Mouse (Mus musculus) liver, embryonic 13.5 days (tissue): ENCODE results near the gene Gm20696. TPM values are rescaled to one million over a fixed set of nuclear protein-coding genes. Genes with fewer than 3 reads are reported as not detected.

ENCODE experiments used
- ATAC-seq: fragments of 200-750 bp; cut with Nextera tagmentation; 2 replicates; pipeline ENCODE4 v1.8.0; 2017; ENCODE audit warnings: low read depth, mild to moderate bottlenecking, moderate number of reproducible peaks, moderate library complexity
- DNase-seq: peaks from one replicate; pipeline ENCODE4 v3.0.0; 2022
- H3K27ac ChIP-seq: fragments of 300-500 bp; sonication (generic); 2 replicates; pipeline ENCODE4 v1.5.1; 2015; ENCODE audit warnings: moderate library complexity, mild to moderate bottlenecking, inconsistent platforms
- H3K27me3 ChIP-seq: fragments of 300-500 bp; sonication (generic); 2 replicates; pipeline ENCODE4 v1.6.1; 2015; ENCODE audit warnings: mild to moderate bottlenecking, inconsistent platforms
- H3K36me3 ChIP-seq: fragments of 300-500 bp; sonication (generic); 2 replicates; pipeline ENCODE4 v1.6.1; 2015; ENCODE audit warnings: mild to moderate bottlenecking, inconsistent platforms
- H3K4me1 ChIP-seq: fragments of 300-500 bp; sonication (generic); replicated peaks from 2 replicates; pipeline ENCODE4 v1.6.1; 2015; ENCODE audit warnings: inconsistent platforms
- H3K4me2 ChIP-seq: fragments of 300-500 bp; sonication (generic); 2 replicates; pipeline ENCODE4 v1.6.1; 2015; ENCODE audit warnings: inconsistent platforms, mild to moderate bottlenecking, moderate library complexity
- H3K4me3 ChIP-seq: fragments of 300-500 bp; sonication (generic); replicated peaks from 2 replicates; pipeline ENCODE4 v1.5.1; 2015; ENCODE audit warnings: mild to moderate bottlenecking, inconsistent platforms
- H3K9ac ChIP-seq: fragments of 300-500 bp; sonication (generic); 2 replicates; pipeline ENCODE4 v1.6.1; 2015; ENCODE audit warnings: mild to moderate bottlenecking, inconsistent platforms
- H3K9me3 ChIP-seq: fragments of 300-500 bp; sonication (generic); replicated peaks from 2 replicates; pipeline ENCODE4 v1.6.1; 2016; ENCODE audit warnings: inconsistent platforms
- WGBS: fragments of 180-500 bp; shearing (Covaris S2); methylation state at CpG from one replicate; pipeline ENCODE4 v1.1.7; 2015; ENCODE audit not compliant: insufficient replicate concordance; 5-methylcytosine and 5-hydroxymethylcytosine counted together
- polyA plus RNA-seq: library from polyadenylated mRNA; unstranded; fragments of >200 nt; fragmentation: Nextera tagmentation; extraction: Ambion mirVana; gene quantifications from 2 replicates; pipeline ENCODE4 v1.2.1, GENCODE M21; 2015

Gm20696 gene
- polyA plus RNA-seq, 1 experiment from 2014 or later: 0.58 TPM

GRCm38 (mm10) chr6:99275381-99276296, 391.0 kb downstream of the Gm20696 start:
- Histone ChIP-seq H3K9ac (no peak overlapping the region), H3K4me2 (no peak overlapping the region), H3K4me3 (no peak overlapping the region), H3K27me3 (no peaks in the 10 kb centered on the region), H3K27ac (peak overlapping the region; percentile 29; the same call in 1 of the 2 replicates), H3K36me3 (no peaks in the 10 kb centered on the region), H3K4me1 (peaks cover 30% of the 10 kb centered on the region), H3K9me3 (no peaks in the 10 kb centered on the region)
- ATAC-seq (no peak), DNase-seq (no peak)
- 57% methylated on average over 21 of the region's 21 CpGs for WGBS

DNA sequence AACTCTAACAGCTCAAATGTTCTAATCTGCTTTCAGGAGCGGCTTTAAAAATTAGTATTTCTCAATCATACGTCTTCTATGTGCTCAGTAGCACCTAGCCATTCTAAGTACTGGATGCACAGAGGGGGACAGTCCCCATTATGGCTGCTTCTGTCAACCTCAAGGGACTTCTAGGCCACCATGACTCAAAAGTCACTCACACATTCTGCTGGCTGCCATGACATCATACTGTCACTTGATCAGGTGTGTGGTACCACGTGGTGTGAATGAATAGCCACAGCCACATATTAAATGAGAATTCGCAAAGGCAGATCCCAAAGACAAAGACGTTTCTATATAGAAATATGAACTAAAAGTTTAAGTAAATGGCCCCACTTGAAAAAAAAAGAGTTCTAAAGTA, 391.9 kb downstream of the Gm20696 start:
- Histone ChIP-seq H3K4me2 (no peak overlapping the region), H3K27me3 (no peaks in the 10 kb centered on the region), H3K9me3 (no peaks in the 10 kb centered on the region), H3K4me3 (no peak overlapping the region), H3K36me3 (no peaks in the 10 kb centered on the region), H3K9ac (no peak overlapping the region), H3K27ac (no peak overlapping the region), H3K4me1 (peaks cover 30% of the 10 kb centered on the region)
- DNase-seq: no peak
- ATAC-seq: no peak
- WGBS: 73% methylated on average over 5 of the region's 5 CpGs

- Histone ChIP-seq H3K9ac (no peak overlapping the region), H3K36me3 (no peaks in the 10 kb centered on the region), H3K4me2 (no peak overlapping the region), H3K4me1 (peaks cover 30% of the 10 kb centered on the region), H3K27me3 (no peaks in the 10 kb centered on the region), H3K4me3 (no peak overlapping the region), H3K9me3 (no peaks in the 10 kb centered on the region), H3K27ac (no peak overlapping the region)
- DNase-seq: no peak
- 57% methylated on average over 6 of the region's 6 CpGs for WGBS
- no peak for ATAC-seq
These were observed 392.4 kb downstream of the Gm20696 start for GRCm38 (mm10) chr6:99274222-99274621.

- no peak overlapping the region for H3K9ac ChIP-seq
- no peak for ATAC-seq
- no peak overlapping the region for H3K4me3 ChIP-seq
- DNase-seq: no peak
- no peak overlapping the region for H3K4me2 ChIP-seq
- H3K9me3 ChIP-seq: no peaks in the 10 kb centered on the region
- H3K27me3 ChIP-seq: no peaks in the 10 kb centered on the region
- 68% methylated on average over 5 of the region's 5 CpGs for WGBS
- H3K4me1 ChIP-seq: peaks cover 30% of the 10 kb centered on the region
- H3K36me3 ChIP-seq: no peaks in the 10 kb centered on the region
- H3K27ac ChIP-seq: no peak overlapping the region
These were observed 393.4 kb downstream of the Gm20696 start for GRCm38 (mm10) chr6:99273177-99273576.

- Histone ChIP-seq H3K4me2 (no peak overlapping the region), H3K4me3 (no peak overlapping the region), H3K27ac (no peak overlapping the region), H3K9me3 (no peaks in the 10 kb centered on the region), H3K9ac (no peak overlapping the region), H3K36me3 (no peaks in the 10 kb centered on the region), H3K4me1 (peaks cover 26% of the 10 kb centered on the region), H3K27me3 (no peaks in the 10 kb centered on the region)
- 63% methylated on average over 3 of the region's 3 CpGs for WGBS
- ATAC-seq (no peak), DNase-seq (no peak)
These were observed 394.4 kb downstream of the Gm20696 start for GRCm38 (mm10) chr6:99272174-99272573.

DNA sequence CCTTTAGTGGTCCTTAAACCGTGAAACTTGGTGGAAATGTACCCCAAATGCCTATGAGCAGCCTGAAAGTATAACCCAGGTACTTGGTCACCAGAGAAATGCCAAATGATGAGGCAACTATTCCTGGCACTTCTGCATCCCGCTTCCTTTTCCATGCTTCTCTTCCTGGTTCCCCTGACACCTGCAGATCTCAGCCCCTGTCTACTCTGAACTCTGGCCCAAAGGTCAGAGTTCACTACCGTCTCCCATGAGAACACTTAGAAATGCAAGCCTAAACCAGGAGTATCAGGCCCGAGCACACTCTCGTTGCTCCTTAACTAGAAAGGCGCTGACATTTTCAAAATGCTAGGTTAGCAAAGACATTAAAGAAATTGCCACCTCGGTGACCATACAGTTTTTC, 394.9 kb downstream of the Gm20696 start:
- WGBS: 68% methylated on average over 7 of the region's 7 CpGs
- Histone ChIP-seq H3K4me3 (no peak overlapping the region), H3K27ac (no peak overlapping the region), H3K36me3 (no peaks in the 10 kb centered on the region), H3K4me2 (no peak overlapping the region), H3K27me3 (no peaks in the 10 kb centered on the region), H3K9me3 (no peaks in the 10 kb centered on the region), H3K9ac (no peak overlapping the region), H3K4me1 (peaks cover 25% of the 10 kb centered on the region)
- no peak for ATAC-seq
- no peak for DNase-seq

DNA sequence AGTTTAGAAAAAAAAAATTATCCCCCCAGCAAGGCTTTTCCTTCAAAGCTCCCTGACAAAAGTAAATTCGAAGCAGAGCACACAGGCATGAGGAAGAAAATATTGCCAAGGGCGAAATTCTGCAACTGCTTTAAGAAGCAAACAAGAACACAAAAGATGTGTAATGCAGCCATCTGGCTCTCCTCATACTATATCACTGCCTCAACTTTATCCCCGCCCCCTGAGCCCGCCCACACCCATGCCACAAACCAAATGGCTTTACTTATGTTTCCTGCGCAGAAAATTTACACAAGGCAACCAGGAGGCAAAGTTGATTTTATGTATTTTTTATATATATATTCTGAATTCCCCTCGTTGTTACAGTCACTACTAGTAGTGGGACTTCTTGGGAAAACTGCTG, 396.7 kb downstream of the Gm20696 start:
- H3K4me1 ChIP-seq: peaks cover 33% of the 10 kb centered on the region
- no peaks in the 10 kb centered on the region for H3K27me3 ChIP-seq
- H3K4me2 ChIP-seq: no peak overlapping the region
- H3K36me3 ChIP-seq: no peaks in the 10 kb centered on the region
- H3K9me3 ChIP-seq: no peaks in the 10 kb centered on the region
- no peak for ATAC-seq
- H3K9ac ChIP-seq: no peak overlapping the region
- DNase-seq: no peak
- no peak overlapping the region for H3K4me3 ChIP-seq
- no peak overlapping the region for H3K27ac ChIP-seq
- WGBS: 54% methylated on average over 6 of the region's 6 CpGs

- Histone ChIP-seq H3K36me3 (no peaks in the 10 kb centered on the region), H3K27me3 (no peaks in the 10 kb centered on the region), H3K4me3 (no peak overlapping the region), H3K4me1 (peaks cover 38% of the 10 kb centered on the region), H3K9me3 (no peaks in the 10 kb centered on the region), H3K27ac (no peak overlapping the region), H3K9ac (no peak overlapping the region), H3K4me2 (no peak overlapping the region)
- 71% methylated on average over 20 of the region's 20 CpGs for WGBS
- DNase-seq (no peak), ATAC-seq (no peak)
These were observed 398.2 kb downstream of the Gm20696 start for GRCm38 (mm10) chr6:99268171-99269061.

- no peaks in the 10 kb centered on the region for H3K27me3 ChIP-seq
These were observed 400.5 kb downstream of the Gm20696 start for GRCm38 (mm10) chr6:99265945-99266656.

DNA sequence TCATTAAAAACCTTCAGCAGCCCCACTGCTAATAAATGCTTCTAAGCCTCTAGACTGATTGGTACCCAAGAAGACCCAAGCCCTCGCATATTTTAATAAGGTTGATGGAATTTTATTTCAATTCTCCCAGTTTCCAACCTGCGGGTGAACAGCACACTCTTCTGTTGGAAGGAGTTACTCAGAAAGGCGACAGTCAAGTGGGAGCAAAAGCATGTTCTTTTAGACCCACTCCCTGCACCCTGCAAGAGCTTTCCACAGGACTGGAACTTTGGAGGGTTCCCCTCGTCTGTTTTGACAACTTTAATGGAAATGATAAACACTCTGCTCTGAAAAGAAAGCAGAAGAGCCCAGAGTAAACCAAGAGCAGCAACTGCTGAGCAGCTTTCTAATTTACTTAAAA, 401.4 kb downstream of the Gm20696 start:
- H3K4me2 ChIP-seq: peak overlapping the region; percentile 42; the same call in 1 of the 2 replicates
- no peak overlapping the region for H3K4me3 ChIP-seq
- no peaks in the 10 kb centered on the region for H3K36me3 ChIP-seq
- H3K27me3 ChIP-seq: no peaks in the 10 kb centered on the region
- H3K9me3 ChIP-seq: no peaks in the 10 kb centered on the region
- DNase-seq: no peak
- 33% methylated on average over 4 of the region's 4 CpGs for WGBS
- ATAC-seq: no peak
- no peak overlapping the region for H3K27ac ChIP-seq
- H3K4me1 ChIP-seq: peaks cover 32% of the 10 kb centered on the region
- H3K9ac ChIP-seq: no peak overlapping the region

More at GRCm38 (mm10) chr6:99265945-99266656, 400.5 kb downstream of the Gm20696 start:
- H3K27ac ChIP-seq: peak overlapping the region; percentile 56
- no peaks in the 10 kb centered on the region for H3K36me3 ChIP-seq
- peak overlapping the region; percentile 29 for H3K4me3 ChIP-seq
- H3K4me2 ChIP-seq: peak overlapping the region; percentile 42
- H3K9ac ChIP-seq: peak overlapping the region; percentile 34
- H3K4me1 ChIP-seq: peaks cover 32% of the 10 kb centered on the region
- H3K9me3 ChIP-seq: no peaks in the 10 kb centered on the region
- WGBS: 27% methylated on average over 13 of the region's 13 CpGs
- 0 out of 2 replicates have a peak, but pooled peaks have one; percentile 23 for ATAC-seq
- DNase-seq: no peak
